Mouse (Mus musculus) colon, adult 2 months (tissue): Measurements from ENCODE around the gene Slc5a11. TPM values are rescaled to one million over a fixed set of nuclear protein-coding genes. Genes with fewer than 3 reads are reported as not detected.

Experiments
- polyA plus RNA-seq: library from polyadenylated mRNA; depleted of rRNA; stranded (reverse); fragments of >200 nt; gene quantifications from 2 replicates; pipeline ENCODE4 v1.2.3, GENCODE M21; 2012; rRNA removed

Slc5a11 gene
- 0.29 and 0.58 TPM in 2 replicates for polyA plus RNA-seq

DNA sequence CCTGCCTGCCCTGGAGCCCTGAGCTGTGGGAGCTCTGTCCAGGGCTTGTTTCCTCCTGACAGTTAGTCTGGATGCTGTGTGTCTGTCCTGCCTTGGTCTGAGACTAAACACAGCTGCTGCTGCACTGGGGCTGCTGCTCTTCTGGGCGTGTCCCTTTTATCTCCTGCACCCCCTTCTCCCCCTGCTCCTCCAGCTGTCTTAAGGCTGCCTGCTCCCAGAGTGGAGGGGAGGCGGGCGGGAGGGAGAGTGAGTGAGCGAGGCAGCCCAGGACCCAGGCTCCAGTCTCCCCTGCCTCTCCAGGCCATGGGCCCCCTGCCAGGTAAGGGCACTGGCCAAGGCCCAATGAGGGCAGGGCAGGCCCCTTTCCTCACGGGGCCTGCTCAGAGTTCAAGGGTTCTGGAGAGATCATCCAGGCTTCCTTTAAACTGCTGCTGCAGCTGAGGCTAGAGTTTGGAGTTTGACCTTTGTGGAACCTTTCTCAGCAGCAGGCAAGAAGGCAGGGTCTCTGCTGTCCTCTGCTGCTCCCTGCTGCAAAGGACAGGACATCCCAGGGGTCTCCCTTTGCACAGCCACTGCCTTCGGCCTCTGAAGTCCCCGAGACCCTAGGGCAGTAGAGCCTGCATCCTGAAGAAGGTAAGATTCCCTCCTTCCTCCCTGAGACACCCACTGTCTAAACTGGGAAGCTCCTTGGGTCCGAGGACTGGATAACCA is at the start of gene Slc5a11:
Slc5a11 (plus strand) TSS at position 416 of the 711 bp plus-strand sequence.

Other genes starting within 250 kb of the Slc5a11 start
- 4.8 and 5.0 TPM in 2 replicates for gene Rbbp6, start 249.1 kb upstream of the Slc5a11 start, polyA plus RNA-seq
- 32.2 and 36.1 TPM in 2 replicates for gene Tnrc6a, start 90.9 kb upstream of the Slc5a11 start, polyA plus RNA-seq
- 17.6 and 17.8 TPM in 2 replicates for gene Lcmt1, start 155.0 kb downstream of the Slc5a11 start, polyA plus RNA-seq
- gene Arhgap17, start 155.1 kb downstream of the Slc5a11 start, polyA plus RNA-seq, result 38.5 and 42.5 TPM in 2 replicates
- 575 and 591 TPM in 2 replicates for gene Aqp8, start 247.5 kb downstream of the Slc5a11 start, polyA plus RNA-seq